Mouse (Mus musculus): ENCODE measurements around the gene Adarb2. TPM values are rescaled to one million over a fixed set of nuclear protein-coding genes. Genes with fewer than 3 reads are reported as not detected.

Adarb2 gene
- total RNA-seq (2021): under 1 TPM; 0.07 TPM
- long read RNA-seq, experiment 1: 0 reads
- long read RNA-seq, experiment 2: 0 reads

GRCm38 (mm10) chr13:8202681-8203476 is at the start of gene Adarb2:
TSS of gene Adarb2 (plus strand) at chr13:8202866.
- DNase-seq: no peak

GRCm38 (mm10) chr13:8173800-8174199 is 28.9 kb upstream of the Adarb2 start:
- DNase-seq: no peak

GRCm38 (mm10) chr13:8191977-8192376 is 10.7 kb upstream of the Adarb2 start:
- DNase-seq: no peak

- DNase-seq: no peak
Measured at GRCm38 (mm10) chr13:8199186-8199880, 3.3 kb upstream of the Adarb2 start.

GRCm38 (mm10) chr13:8203477-8203813 is 779 bp downstream of the Adarb2 start:
- no peak for DNase-seq

- no peak for DNase-seq
Measured at GRCm38 (mm10) chr13:8207337-8207736, 4.7 kb downstream of the Adarb2 start.

GRCm38 (mm10) chr13:8210776-8211175 is 8.1 kb downstream of the Adarb2 start:
- DNase-seq: no peak

GRCm38 (mm10) chr13:8238871-8239270 is 36.2 kb downstream of the Adarb2 start:
- no peak for DNase-seq

GRCm38 (mm10) chr13:8248016-8248667 is 45.5 kb downstream of the Adarb2 start:
- no peak for DNase-seq

GRCm38 (mm10) chr13:8272158-8272945 is 69.7 kb downstream of the Adarb2 start:
- no peak for DNase-seq

- DNase-seq: no peak
Measured at GRCm38 (mm10) chr13:8283116-8283515, 80.5 kb downstream of the Adarb2 start.

GRCm38 (mm10) chr13:8316347-8317141 is 113.9 kb downstream of the Adarb2 start:
- DNase-seq: peak; percentile 1 to 23

GRCm38 (mm10) chr13:8333589-8334455 is 131.2 kb downstream of the Adarb2 start:
- no peak for DNase-seq

GRCm38 (mm10) chr13:8334580-8334979 is 131.9 kb downstream of the Adarb2 start:
- DNase-seq: no peak

GRCm38 (mm10) chr13:8341086-8341807 is 138.6 kb downstream of the Adarb2 start:
- no peak for DNase-seq

- DNase-seq: no peak
Measured at GRCm38 (mm10) chr13:8347147-8347546, 144.5 kb downstream of the Adarb2 start.

- no peak for DNase-seq
Measured at GRCm38 (mm10) chr13:8352341-8352740, 149.7 kb downstream of the Adarb2 start.

GRCm38 (mm10) chr13:8352952-8353351 is 150.3 kb downstream of the Adarb2 start:
- DNase-seq: no peak

- DNase-seq: no peak
Measured at GRCm38 (mm10) chr13:8365523-8365922, 162.9 kb downstream of the Adarb2 start.

- DNase-seq: no peak
Measured at GRCm38 (mm10) chr13:8366087-8366486, 163.4 kb downstream of the Adarb2 start.
